Mouse (Mus musculus) fibroblast of lung, adult 2 months (primary cell): ENCODE measurements around the gene Olfr910.

Experiments used
- DNase-seq: peaks from one replicate; pipeline ENCODE4 v3.0.0-alpha.2; 2011; ENCODE audit warnings: low read depth

Gene Olfr910

DNA sequence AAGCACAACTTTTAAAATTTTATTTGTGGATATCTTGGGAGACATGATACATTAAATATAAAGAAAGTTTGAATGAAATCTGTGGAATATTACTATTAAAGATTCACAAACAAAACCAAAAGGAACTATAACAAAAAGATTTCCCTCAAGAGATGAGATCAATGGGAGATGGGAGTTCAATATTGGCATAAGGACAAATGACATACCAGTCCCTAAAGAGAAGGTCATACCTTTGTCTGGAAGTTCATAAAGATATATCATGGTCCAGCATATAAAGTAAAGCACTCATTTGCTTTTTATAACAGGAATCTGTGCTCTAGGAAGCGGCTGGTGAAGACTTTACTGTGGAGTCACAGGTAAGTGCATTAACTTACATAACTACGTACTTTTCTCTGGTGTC lies at the start of gene Olfr910:
Gene Olfr910, plus strand, starts transcription at position 301 of the 400 bp plus-strand sequence.
- DNase-seq, result no peak

DNA sequence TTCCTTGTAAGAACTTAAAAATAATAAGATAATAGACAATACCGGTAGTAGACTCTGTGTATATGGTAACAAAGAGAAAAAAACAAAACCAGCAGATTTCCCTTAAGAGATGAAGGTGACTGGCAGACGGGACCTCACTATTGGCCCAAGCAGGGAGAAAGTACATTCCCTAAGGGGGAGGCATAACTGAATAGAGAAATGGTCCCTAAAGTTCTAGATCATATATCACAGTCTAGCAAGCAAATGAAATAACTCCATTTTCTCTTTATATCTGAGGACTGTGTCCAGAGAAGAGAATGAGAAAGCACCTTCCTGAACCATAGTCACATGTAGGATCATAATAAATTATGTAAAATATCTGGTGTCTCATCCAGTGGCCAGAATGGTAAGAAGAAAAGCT lies 42.1 kb upstream of the Olfr910 start, which contains the start of gene Olfr907:
Gene Olfr907, plus strand, starts transcription at position 301 of the 400 bp plus-strand sequence.
- no peak for DNase-seq

DNA sequence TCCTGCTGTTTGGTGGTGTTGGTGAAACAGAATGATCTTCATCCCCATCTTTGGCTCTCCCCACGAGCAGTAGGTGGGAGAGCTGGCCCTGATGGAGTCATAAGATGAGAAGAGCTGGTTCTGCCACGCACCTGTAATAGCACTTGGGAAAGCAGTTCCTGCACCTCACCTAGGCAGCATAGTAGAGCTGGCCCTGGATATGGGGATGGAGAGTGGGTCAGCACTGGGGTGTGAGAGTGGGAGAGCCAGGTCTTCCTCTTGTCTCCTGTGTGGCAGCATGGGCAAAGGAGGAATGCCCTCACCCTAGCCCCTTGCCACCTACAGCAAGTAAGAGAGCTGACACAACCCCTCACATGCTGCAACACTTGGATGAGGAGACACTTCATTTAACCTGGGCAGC lies 25.3 kb upstream of the Olfr910 start:
- no peak for DNase-seq

- DNase-seq, result no peak
These were observed 16.4 kb upstream of the Olfr910 start, which contains the start of gene Olfr911-ps1 for GRCm38 (mm10) chr9:38521280-38521679. Gene Olfr911-ps1 (plus strand): TSS chr9:38521580.

DNA sequence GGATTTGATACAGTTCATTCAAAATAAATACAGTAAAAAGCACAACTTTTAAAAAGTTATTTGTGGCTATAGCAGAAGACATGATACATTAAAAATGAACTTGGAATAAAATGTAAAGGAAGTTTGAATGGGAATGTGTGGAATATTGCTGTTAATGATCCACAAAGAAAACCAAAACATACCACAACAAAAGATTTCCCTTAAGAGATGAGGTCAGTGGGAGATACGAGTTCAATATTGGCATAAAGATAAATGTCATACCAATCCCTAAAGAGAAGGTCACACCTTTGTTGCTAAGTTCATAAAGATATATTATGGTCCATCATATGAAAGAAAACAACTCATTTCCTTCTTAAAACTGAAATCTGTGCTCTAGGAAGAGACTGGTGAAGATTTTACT lies 42.2 kb downstream of the Olfr910 start, which contains the start of gene Olfr912:
Gene Olfr912, plus strand, starts transcription at position 301 of the 400 bp plus-strand sequence.
- DNase-seq, result no peak
